Mouse (Mus musculus) frontal cortex, adult 2 months (tissue): ENCODE data around the gene Mroh9. TPM values are rescaled to one million over a fixed set of nuclear protein-coding genes. Genes with fewer than 3 reads are reported as not detected.

Source experiments
- DNase-seq, 2 experiments: peaks; one replicate each; pipeline ENCODE4 v3.0.0; 2022; ENCODE audit warnings: low spot score in 1 of 2; ENCODE audit errors: extremely low spot score in 1 of 2
- polyA plus RNA-seq: library from polyadenylated mRNA; depleted of rRNA; stranded (reverse); fragments of >200 nt; gene quantifications from 2 replicates; pipeline ENCODE4 v1.2.3, GENCODE M21; 2012; rRNA removed

Gene Mroh9
- polyA plus RNA-seq, 1 experiment, result not detected

DNA sequence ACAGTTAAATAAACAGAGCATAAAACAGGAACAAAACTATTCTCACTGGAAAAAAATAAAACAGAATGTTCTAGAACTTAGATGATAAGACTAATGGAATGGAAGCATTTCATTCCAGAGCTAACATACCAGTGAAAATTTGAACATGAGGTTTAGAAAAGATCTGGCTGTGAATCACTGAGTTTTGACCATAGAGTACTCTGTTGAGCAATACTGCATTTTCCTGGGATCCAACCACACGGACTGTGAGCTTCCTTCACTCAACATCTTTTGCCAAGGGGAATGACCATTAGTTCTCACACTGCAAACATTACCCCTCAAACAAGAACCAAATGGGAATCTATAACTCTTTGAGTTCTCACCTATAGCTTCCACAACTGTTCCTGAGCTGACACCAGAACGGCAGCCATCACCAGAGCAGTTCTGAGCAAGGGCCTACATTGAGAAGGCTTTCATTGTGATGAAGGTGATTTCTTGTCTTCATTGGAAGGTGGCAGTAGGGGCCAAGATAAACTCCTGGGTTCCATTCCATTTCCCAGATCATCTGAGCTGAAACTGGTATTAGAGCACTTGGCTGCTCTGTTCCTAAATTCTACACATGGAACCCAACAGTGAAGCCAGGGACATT is 99.2 kb downstream of the Mroh9 start:
- no peak for DNase-seq

DNA sequence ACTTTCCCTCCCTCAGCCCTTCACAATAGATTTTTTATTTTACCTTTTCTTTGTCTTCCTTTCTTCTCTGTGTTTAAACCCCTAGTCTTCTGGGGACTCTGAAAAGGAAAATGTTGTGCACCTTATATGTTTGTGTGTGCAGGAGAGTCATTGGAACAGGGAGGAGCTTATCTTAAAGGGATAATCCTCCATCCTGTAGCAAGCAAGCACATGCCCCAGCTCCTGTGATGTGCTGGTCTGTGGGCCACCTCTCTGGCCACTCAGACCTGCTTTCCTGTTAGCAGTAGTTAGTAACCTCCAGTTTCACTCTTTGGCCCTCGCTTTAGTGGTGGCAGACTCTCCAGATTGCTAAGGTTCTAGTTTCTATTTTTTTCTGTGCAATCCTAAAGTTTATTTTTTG is 101.0 kb downstream of the Mroh9 start, which contains the start of gene Fmo3:
Gene Fmo3, minus strand, starts transcription at position 101 of the 400 bp plus-strand sequence.
- no peak for DNase-seq

Other genes with a start within 250 kb of the Mroh9 start
- gene Fmo1, start 219.1 kb downstream of the Mroh9 start, polyA plus RNA-seq, result 48.3 TPM in 2 replicates
- gene Fmo2, start 186.9 kb downstream of the Mroh9 start, polyA plus RNA-seq, result 2.2 and 2.6 TPM in 2 replicates
- 0.12 and 0.27 TPM in 2 replicates for gene Fmo6, start 148.2 kb downstream of the Mroh9 start, polyA plus RNA-seq
- gene Fmo3, start 101.1 kb downstream of the Mroh9 start, polyA plus RNA-seq, result not detected in 2 replicates
- 3.7 and 4.9 TPM in 2 replicates for gene Prrx1, start 228.0 kb upstream of the Mroh9 start, polyA plus RNA-seq